Mouse (Mus musculus) MN1 (cell line): ENCODE results near the gene Zfp770.

Experiments
- DNase-seq: peaks from one replicate; pipeline ENCODE4 v3.0.0-alpha.2; 2016; ENCODE audit warnings: low spot score

The Zfp770 gene

DNA sequence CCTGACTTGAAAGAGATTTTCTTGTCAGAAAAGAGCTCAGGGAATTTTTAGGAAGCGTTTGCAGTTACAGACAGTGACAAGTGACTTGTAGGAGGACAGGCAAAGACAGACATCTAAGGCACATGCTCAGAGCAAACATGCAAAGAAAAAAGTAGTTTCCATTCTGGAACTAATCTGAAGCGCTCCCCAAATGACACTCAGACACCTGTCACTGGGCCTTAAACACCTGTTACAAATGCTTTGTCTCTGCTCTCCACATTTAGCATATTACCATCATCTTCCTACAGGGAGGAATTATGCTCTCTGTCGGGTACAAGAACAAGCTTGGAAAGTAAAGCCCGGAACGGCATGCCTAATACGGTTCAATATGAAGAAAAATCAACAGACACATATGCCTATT lies 57.4 kb downstream of the Zfp770 start:
- no peak for DNase-seq
